Mouse (Mus musculus): ENCODE data around the gene Gm37240. TPM values are rescaled to one million over a fixed set of nuclear protein-coding genes. Genes with fewer than 3 reads are reported as not detected.

Gene Gm37240
- polyA plus RNA-seq, 1 experiment from 2014 or later, result 0.43 TPM

- Histone ChIP-seq H3K9me3 (ENCODE audit: control insufficient read depth, low read length) (no peaks in the 10 kb centered on the region), H3K4me3 (ENCODE audit: low read depth, low read length) (no peak overlapping the region), H3K27me3 (ENCODE audit: control insufficient read depth, insufficient read depth, low read length) (no peaks in the 10 kb centered on the region), H3K4me1 (replicated peaks; ENCODE audit: control insufficient read depth, insufficient read depth, low read length) (no peaks in the 10 kb centered on the region), H3K27ac (ENCODE audit: low read depth, low read length) (no peak overlapping the region), H3K9ac (ENCODE audit: low read length) (no peak overlapping the region), H3K36me3 (ENCODE audit: control insufficient read depth, insufficient read depth, low read length) (no peaks in the 10 kb centered on the region), H3K4me2 (ENCODE audit: low read depth, low read length, severe bottlenecking) (no peak overlapping the region)
- ATAC-seq (replicated peaks; ENCODE audit: low FRiP score) (no peak), DNase-seq (ENCODE audit: low spot score) (no peak)
- 86% methylated on average over 1 of the region's 1 CpGs for WGBS
Measured at GRCm38 (mm10) chr3:84860669-84861068, 1026.6 kb downstream of the Gm37240 start.

- no peak overlapping the region for H3K9ac ChIP-seq (ENCODE audit: low read length)
- no peaks in the 10 kb centered on the region for H3K4me1 ChIP-seq (replicated peaks; ENCODE audit: control insufficient read depth, insufficient read depth, low read length)
- H3K9me3 ChIP-seq (ENCODE audit: control insufficient read depth, low read length), result no peaks in the 10 kb centered on the region
- H3K36me3 ChIP-seq (ENCODE audit: control insufficient read depth, insufficient read depth, low read length), result no peaks in the 10 kb centered on the region
- H3K4me2 ChIP-seq (ENCODE audit: low read depth, low read length, severe bottlenecking), result no peak overlapping the region
- no peaks in the 10 kb centered on the region for H3K27me3 ChIP-seq (ENCODE audit: control insufficient read depth, insufficient read depth, low read length)
- no peak overlapping the region for H3K4me3 ChIP-seq (ENCODE audit: low read depth, low read length)
- no peak overlapping the region for H3K27ac ChIP-seq (ENCODE audit: low read depth, low read length)
- ATAC-seq (replicated peaks; ENCODE audit: low FRiP score) (no peak), DNase-seq (ENCODE audit: low spot score) (no peak)
- WGBS, result 89% methylated on average over 1 of the region's 1 CpGs
Measured at GRCm38 (mm10) chr3:84854440-84854839, 1032.9 kb downstream of the Gm37240 start.

- H3K36me3 ChIP-seq (ENCODE audit: control insufficient read depth, insufficient read depth, low read length), result no peaks in the 10 kb centered on the region
- no peak overlapping the region for H3K27ac ChIP-seq (ENCODE audit: low read depth, low read length)
- no peaks in the 10 kb centered on the region for H3K4me1 ChIP-seq (replicated peaks; ENCODE audit: control insufficient read depth, insufficient read depth, low read length)
- ATAC-seq (replicated peaks; ENCODE audit: low FRiP score) (no peak), DNase-seq (ENCODE audit: low spot score) (no peak)
- H3K4me3 ChIP-seq (ENCODE audit: low read depth, low read length), result no peak overlapping the region
- no peaks in the 10 kb centered on the region for H3K9me3 ChIP-seq (ENCODE audit: control insufficient read depth, low read length)
- no peak overlapping the region for H3K9ac ChIP-seq (ENCODE audit: low read length)
- H3K4me2 ChIP-seq (ENCODE audit: low read depth, low read length, severe bottlenecking), result no peak overlapping the region
- WGBS, result 91% methylated on average over 7 of the region's 7 CpGs
- H3K27me3 ChIP-seq (ENCODE audit: control insufficient read depth, insufficient read depth, low read length), result no peaks in the 10 kb centered on the region
Measured at GRCm38 (mm10) chr3:84852877-84853276, 1034.4 kb downstream of the Gm37240 start.

- ATAC-seq (replicated peaks; ENCODE audit: low FRiP score), result no peak
- H3K27ac ChIP-seq (ENCODE audit: low read depth, low read length), result no peak overlapping the region
- DNase-seq (ENCODE audit: low spot score), result no peak
- H3K36me3 ChIP-seq (ENCODE audit: control insufficient read depth, insufficient read depth, low read length), result no peaks in the 10 kb centered on the region
- WGBS, result 93% methylated on average over 1 of the region's 1 CpGs
- H3K27me3 ChIP-seq (ENCODE audit: control insufficient read depth, insufficient read depth, low read length), result no peaks in the 10 kb centered on the region
- no peaks in the 10 kb centered on the region for H3K9me3 ChIP-seq (ENCODE audit: control insufficient read depth, low read length)
- no peak overlapping the region for H3K9ac ChIP-seq (ENCODE audit: low read length)
- H3K4me1 ChIP-seq (replicated peaks; ENCODE audit: control insufficient read depth, insufficient read depth, low read length), result no peaks in the 10 kb centered on the region
- no peak overlapping the region for H3K4me3 ChIP-seq (ENCODE audit: low read depth, low read length)
- no peak overlapping the region for H3K4me2 ChIP-seq (ENCODE audit: low read depth, low read length, severe bottlenecking)
Measured at GRCm38 (mm10) chr3:84851801-84852200, 1035.5 kb downstream of the Gm37240 start.

- WGBS, result 93% methylated on average over 1 of the region's 1 CpGs
- H3K4me1 ChIP-seq (replicated peaks; ENCODE audit: control insufficient read depth, insufficient read depth, low read length), result no peaks in the 10 kb centered on the region
- H3K4me3 ChIP-seq (ENCODE audit: low read depth, low read length), result no peak overlapping the region
- no peak overlapping the region for H3K9ac ChIP-seq (ENCODE audit: low read length)
- no peaks in the 10 kb centered on the region for H3K27me3 ChIP-seq (ENCODE audit: control insufficient read depth, insufficient read depth, low read length)
- no peaks in the 10 kb centered on the region for H3K36me3 ChIP-seq (ENCODE audit: control insufficient read depth, insufficient read depth, low read length)
- DNase-seq (ENCODE audit: low spot score) (no peak), ATAC-seq (replicated peaks; ENCODE audit: low FRiP score) (no peak)
- no peaks in the 10 kb centered on the region for H3K9me3 ChIP-seq (ENCODE audit: control insufficient read depth, low read length)
- no peak overlapping the region for H3K27ac ChIP-seq (ENCODE audit: low read depth, low read length)
- no peak overlapping the region for H3K4me2 ChIP-seq (ENCODE audit: low read depth, low read length, severe bottlenecking)
Measured at GRCm38 (mm10) chr3:84850418-84850817, 1036.9 kb downstream of the Gm37240 start.

GRCm38 (mm10) chr3:84848798-84849197, 1038.5 kb downstream of the Gm37240 start:
- no peaks in the 10 kb centered on the region for H3K4me1 ChIP-seq (replicated peaks; ENCODE audit: control insufficient read depth, insufficient read depth, low read length)
- no peaks in the 10 kb centered on the region for H3K27me3 ChIP-seq (ENCODE audit: control insufficient read depth, insufficient read depth, low read length)
- H3K9ac ChIP-seq (ENCODE audit: low read length), result no peak overlapping the region
- WGBS, result 91% methylated on average over 4 of the region's 4 CpGs
- H3K4me3 ChIP-seq (ENCODE audit: low read depth, low read length), result no peak overlapping the region
- no peaks in the 10 kb centered on the region for H3K9me3 ChIP-seq (ENCODE audit: control insufficient read depth, low read length)
- no peaks in the 10 kb centered on the region for H3K36me3 ChIP-seq (ENCODE audit: control insufficient read depth, insufficient read depth, low read length)
- DNase-seq (ENCODE audit: low spot score), result no peak
- ATAC-seq (replicated peaks; ENCODE audit: low FRiP score), result no peak
- no peak overlapping the region for H3K4me2 ChIP-seq (ENCODE audit: low read depth, low read length, severe bottlenecking)
- no peak overlapping the region for H3K27ac ChIP-seq (ENCODE audit: low read depth, low read length)

GRCm38 (mm10) chr3:84843594-84843993, 1043.7 kb downstream of the Gm37240 start:
- H3K4me1 ChIP-seq (replicated peaks; ENCODE audit: control insufficient read depth, insufficient read depth, low read length), result no peaks in the 10 kb centered on the region
- no peak overlapping the region for H3K4me3 ChIP-seq (ENCODE audit: low read depth, low read length)

GRCm38 (mm10) chr3:84842793-84843192, 1044.5 kb downstream of the Gm37240 start:
- no peaks in the 10 kb centered on the region for H3K4me1 ChIP-seq (replicated peaks; ENCODE audit: control insufficient read depth, insufficient read depth, low read length)
- no peaks in the 10 kb centered on the region for H3K9me3 ChIP-seq (ENCODE audit: control insufficient read depth, low read length)
- H3K4me3 ChIP-seq (ENCODE audit: low read depth, low read length), result no peak overlapping the region
- ATAC-seq (replicated peaks; ENCODE audit: low FRiP score) (no peak), DNase-seq (ENCODE audit: low spot score) (no peak)
- H3K36me3 ChIP-seq (ENCODE audit: control insufficient read depth, insufficient read depth, low read length), result no peaks in the 10 kb centered on the region
- H3K27ac ChIP-seq (ENCODE audit: low read depth, low read length), result no peak overlapping the region
- no peak overlapping the region for H3K4me2 ChIP-seq (ENCODE audit: low read depth, low read length, severe bottlenecking)
- H3K9ac ChIP-seq (ENCODE audit: low read length), result no peak overlapping the region
- no peaks in the 10 kb centered on the region for H3K27me3 ChIP-seq (ENCODE audit: control insufficient read depth, insufficient read depth, low read length)
- 91% methylated on average over 2 of the region's 2 CpGs for WGBS

More at GRCm38 (mm10) chr3:84843594-84843993, 1043.7 kb downstream of the Gm37240 start:
- H3K36me3 ChIP-seq (ENCODE audit: control insufficient read depth, insufficient read depth, low read length), result no peaks in the 10 kb centered on the region
- WGBS, result 47% methylated on average over 1 of the region's 1 CpGs
- H3K27ac ChIP-seq (ENCODE audit: low read depth, low read length), result no peak overlapping the region
- H3K27me3 ChIP-seq (ENCODE audit: control insufficient read depth, insufficient read depth, low read length), result no peaks in the 10 kb centered on the region
- no peak overlapping the region for H3K4me2 ChIP-seq (ENCODE audit: low read depth, low read length, severe bottlenecking)
- ATAC-seq (replicated peaks; ENCODE audit: low FRiP score), result no peak
- no peaks in the 10 kb centered on the region for H3K9me3 ChIP-seq (ENCODE audit: control insufficient read depth, low read length)
- H3K9ac ChIP-seq (ENCODE audit: low read length), result no peak overlapping the region
- DNase-seq (ENCODE audit: low spot score), result no peak

- DNase-seq (ENCODE audit: low spot score) (no peak), ATAC-seq (replicated peaks; ENCODE audit: low FRiP score) (no peak)
- H3K4me1 ChIP-seq (replicated peaks; ENCODE audit: control insufficient read depth, insufficient read depth, low read length), result no peaks in the 10 kb centered on the region
- 92% methylated on average over 4 of the region's 4 CpGs for WGBS
- H3K27me3 ChIP-seq (ENCODE audit: control insufficient read depth, insufficient read depth, low read length), result no peaks in the 10 kb centered on the region
- H3K36me3 ChIP-seq (ENCODE audit: control insufficient read depth, insufficient read depth, low read length), result no peaks in the 10 kb centered on the region
- H3K9me3 ChIP-seq (ENCODE audit: control insufficient read depth, low read length), result no peaks in the 10 kb centered on the region
- no peak overlapping the region for H3K4me3 ChIP-seq (ENCODE audit: low read depth, low read length)
- no peak overlapping the region for H3K9ac ChIP-seq (ENCODE audit: low read length)
- no peak overlapping the region for H3K4me2 ChIP-seq (ENCODE audit: low read depth, low read length, severe bottlenecking)
- H3K27ac ChIP-seq (ENCODE audit: low read depth, low read length), result no peak overlapping the region
Measured at GRCm38 (mm10) chr3:84841271-84841670, 1046.0 kb downstream of the Gm37240 start.

Measured in forebrain, embryonic 11.5 days (tissue).